Mouse (Mus musculus) myocyte (in vitro differentiated cells): Measurements from ENCODE around the gene Grm1. TPM values are rescaled to one million over a fixed set of nuclear protein-coding genes. Genes with fewer than 3 reads are reported as not detected.
A peak's percentile ranks its signal among the peaks of the same experiment; 100 is the strongest.

Source experiments
- H3K27me3 ChIP-seq: one replicate; pipeline ENCODE4 v1.6.1; 2011; ENCODE audit not compliant: control insufficient read depth, insufficient read depth, insufficient read length
- H3K36me3 ChIP-seq: one replicate; pipeline ENCODE4 v1.6.1; 2011; ENCODE audit not compliant: control insufficient read depth, insufficient read depth
- H3K4me2 ChIP-seq: one replicate; pipeline ENCODE4 v1.6.1; 2011; ENCODE audit warnings: low read depth, control low read depth
- H3K4me3 ChIP-seq: one replicate; pipeline ENCODE4 v1.5.1; 2011; ENCODE audit warnings: mild to moderate bottlenecking, control low read depth, moderate library complexity
- H3K79me2 ChIP-seq: one replicate; pipeline ENCODE4 v1.6.1; 2011; ENCODE audit not compliant: control insufficient read depth, insufficient read depth
- H3ac ChIP-seq: one replicate; pipeline ENCODE4 v1.6.1; 2011; ENCODE audit not compliant: control insufficient read depth, insufficient read length
- CEBPB ChIP-seq: IDR thresholded peaks from 2 replicates; pipeline ENCODE4 v1.6.1; 2011; ENCODE audit warnings: mild to moderate bottlenecking, moderate library complexity; ENCODE audit not compliant: poor library complexity, insufficient read depth, severe bottlenecking
- E2F4 ChIP-seq: IDR thresholded peaks from one replicate; pipeline ENCODE4 v1.6.1; 2011; ENCODE audit warnings: mild to moderate bottlenecking, control low read depth, moderate library complexity; ENCODE audit not compliant: insufficient read depth
- MAX ChIP-seq: IDR thresholded peaks from one replicate; pipeline ENCODE4 v1.6.1; 2011; ENCODE audit warnings: low read depth, mild to moderate bottlenecking, control low read depth
- MYOD1 ChIP-seq, 3 experiments: IDR thresholded peaks; one replicate each; pipeline ENCODE4 v1.6.1; 2011; ENCODE audit warnings: control low read depth in 2 of 3, low read depth in 2 of 3, mild to moderate bottlenecking in 2 of 3, moderate library complexity in 1 of 3; ENCODE audit not compliant: insufficient read length in 2 of 3, control insufficient read depth in 1 of 3
- MYOG ChIP-seq, 3 experiments: IDR thresholded peaks; one replicate each; pipeline ENCODE4 v1.6.1; 2011; ENCODE audit warnings: control low read depth in 2 of 3, low read depth in 2 of 3, mild to moderate bottlenecking in 2 of 3; ENCODE audit not compliant: insufficient read length in 2 of 3, control insufficient read depth in 1 of 3, insufficient read depth in 1 of 3
- POLR2A ChIP-seq: IDR thresholded peaks from one replicate; pipeline ENCODE4 v1.6.1; 2011; ENCODE audit warnings: low read depth, mild to moderate bottlenecking, control low read depth, moderate library complexity; ENCODE audit not compliant: insufficient read length
- POLR2AphosphoS2 ChIP-seq: IDR thresholded peaks from one replicate; pipeline ENCODE4 v1.6.1; 2011; ENCODE audit warnings: low read depth, control low read depth; ENCODE audit not compliant: insufficient read length
- REST ChIP-seq: IDR thresholded peaks from one replicate; pipeline ENCODE4 v1.6.1; 2011; ENCODE audit warnings: mild to moderate bottlenecking, control low read depth, moderate library complexity; ENCODE audit not compliant: insufficient read depth, insufficient read length
- SRF ChIP-seq: IDR thresholded peaks from one replicate; pipeline ENCODE4 v1.6.1; 2011; ENCODE audit warnings: low read depth; ENCODE audit not compliant: control insufficient read depth, insufficient read length
- TCF12 ChIP-seq: IDR thresholded peaks from one replicate; pipeline ENCODE4 v1.6.1; 2011; ENCODE audit warnings: mild to moderate bottlenecking, control low read depth; ENCODE audit not compliant: poor library complexity, insufficient read depth, severe bottlenecking
- TCF3 ChIP-seq: IDR thresholded peaks from one replicate; pipeline ENCODE4 v1.6.1; 2011; ENCODE audit warnings: low read depth, control low read depth; ENCODE audit not compliant: insufficient read length
- USF1 ChIP-seq: IDR thresholded peaks from one replicate; pipeline ENCODE4 v1.6.1; 2011; ENCODE audit warnings: low read depth, mild to moderate bottlenecking, control low read depth, moderate library complexity
- polyA plus RNA-seq: library from polyadenylated mRNA; unstranded; fragments of >200 nt; fragmentation: generic; extraction: Trizol; gene quantifications from one replicate; pipeline ENCODE4 v1.2.1, GENCODE M21; 2012; ENCODE audit warnings: missing spikeins

Grm1 gene
- polyA plus RNA-seq, 1 experiment: 0.01 TPM

- Histone ChIP-seq H3K36me3 (no peaks in the 10 kb centered on the region), H3ac (no peak overlapping the region), H3K79me2 (no peaks in the 10 kb centered on the region), H3K4me3 (no peak overlapping the region), H3K4me2 (peak overlapping the region; percentile 47), H3K27me3 (no peaks in the 10 kb centered on the region)
- TF ChIP-seq E2F4 (no peak), CEBPB (peak; percentile 82; the same call in 1 of the 2 replicates)
Measured at GRCm38 (mm10) chr10:10818061-10818460, 264.1 kb downstream of the Grm1 start.

DNA sequence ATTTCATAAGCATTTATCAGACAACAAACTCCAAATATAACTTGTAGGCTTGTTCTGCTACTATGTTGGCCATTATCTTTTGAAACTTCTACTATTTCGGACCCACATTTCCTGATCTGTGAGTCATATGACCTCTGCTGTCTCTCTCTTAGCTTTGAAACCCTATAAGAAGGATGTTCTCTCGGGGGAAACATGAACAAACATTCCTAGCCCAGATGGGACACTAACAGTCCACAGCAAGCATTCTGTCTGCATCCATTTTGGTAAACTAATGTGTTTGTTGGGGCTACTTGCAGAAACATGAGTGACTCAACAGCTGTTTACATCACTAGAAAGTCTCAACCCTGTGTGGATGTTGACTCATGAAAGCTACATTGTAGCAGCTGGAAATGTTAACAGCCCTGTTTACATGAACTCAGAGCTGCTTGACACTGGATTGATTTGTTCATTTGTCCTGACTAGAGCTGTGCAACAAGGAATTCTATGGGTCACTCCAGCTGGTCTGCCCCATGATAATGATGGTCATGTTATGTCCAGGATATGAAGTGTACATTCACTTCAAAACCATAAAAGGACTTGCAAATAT is 267.4 kb downstream of the Grm1 start:
- Histone ChIP-seq H3K4me3 (no peak overlapping the region), H3K4me2 (no peak overlapping the region), H3ac (no peak overlapping the region), H3K27me3 (no peaks in the 10 kb centered on the region), H3K79me2 (no peaks in the 10 kb centered on the region), H3K36me3 (no peaks in the 10 kb centered on the region)
- TF ChIP-seq USF1: peak; percentile 59
- TF ChIP-seq MYOG (IDR thresholded peaks at IDR 0.05; ENCODE audit: control insufficient read depth in 1 of 3, insufficient read depth in 1 of 3, insufficient read length in 2 of 3, low read depth in 2 of 3): no peak
- TF ChIP-seq POLR2A: no peak
- TF ChIP-seq MYOD1 (IDR thresholded peaks at IDR 0.05; ENCODE audit: control insufficient read depth in 1 of 3, insufficient read length in 2 of 3, low read depth in 2 of 3): peak; percentile 14 to 29 (median 28)
- TF ChIP-seq POLR2AphosphoS2: no peak
- no peak for TF ChIP-seq E2F4
- TF ChIP-seq SRF: no peak
- peak; percentile 23; the same call in 1 of the 2 replicates for TF ChIP-seq CEBPB
- TF ChIP-seq TCF12: no peak
- TF ChIP-seq REST: no peak
- no peak for TF ChIP-seq MAX
- no peak for TF ChIP-seq TCF3

DNA sequence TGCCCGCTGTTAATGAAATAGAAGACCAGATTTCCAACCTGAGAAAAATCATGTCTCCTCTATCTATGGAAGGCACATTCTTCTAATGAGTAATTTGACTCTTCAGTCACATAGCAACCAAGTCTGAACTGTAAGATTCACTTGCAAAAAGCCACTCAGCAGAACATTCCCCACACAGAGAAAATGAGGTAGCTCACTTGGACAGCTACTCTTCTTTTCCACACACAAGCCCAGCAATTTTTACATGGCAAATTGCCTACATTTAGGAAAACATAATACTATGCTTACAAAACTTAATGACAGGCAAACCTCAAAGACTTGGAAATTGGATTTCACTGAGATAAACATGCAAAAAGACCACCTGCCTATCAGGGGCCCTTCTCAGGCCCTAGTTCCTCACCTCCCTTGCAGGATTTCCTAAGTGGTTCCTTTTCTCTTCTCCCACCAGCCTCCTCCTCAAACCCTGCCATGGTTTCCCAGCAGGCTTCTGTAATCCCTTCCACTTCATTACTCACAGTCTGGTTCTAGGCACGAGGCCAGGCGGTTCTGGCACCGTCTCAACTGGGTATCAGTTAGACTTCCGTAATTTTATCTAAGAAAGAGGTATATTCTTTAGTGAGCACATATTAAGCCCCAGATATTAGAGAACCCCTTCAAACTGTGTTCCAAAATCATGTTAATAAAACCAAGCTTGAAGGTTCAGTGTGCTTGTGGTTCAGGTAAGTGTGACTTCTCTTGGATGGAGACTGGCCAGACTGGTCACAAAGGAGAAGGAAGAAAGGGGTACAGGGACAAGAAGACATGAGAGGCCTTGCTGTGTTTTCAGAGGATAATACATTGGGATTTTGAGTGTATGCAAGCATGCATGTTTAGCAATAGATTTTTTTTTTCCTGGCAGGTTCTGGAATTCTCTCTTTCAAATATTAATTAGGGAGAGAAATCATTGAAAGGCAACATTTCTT is 269.1 kb downstream of the Grm1 start:
- Histone ChIP-seq H3K27me3 (no peaks in the 10 kb centered on the region), H3K4me3 (no peak overlapping the region), H3ac (no peak overlapping the region), H3K4me2 (peak overlapping the region; percentile 39), H3K79me2 (no peaks in the 10 kb centered on the region), H3K36me3 (no peaks in the 10 kb centered on the region)
- TF ChIP-seq E2F4: no peak
- TF ChIP-seq MYOD1 (IDR thresholded peaks at IDR 0.05; ENCODE audit: control insufficient read depth in 1 of 3, insufficient read length in 2 of 3, low read depth in 2 of 3): no peak
- no peak for TF ChIP-seq USF1
- no peak for TF ChIP-seq CEBPB
- no peak for TF ChIP-seq TCF12
- no peak for TF ChIP-seq TCF3

DNA sequence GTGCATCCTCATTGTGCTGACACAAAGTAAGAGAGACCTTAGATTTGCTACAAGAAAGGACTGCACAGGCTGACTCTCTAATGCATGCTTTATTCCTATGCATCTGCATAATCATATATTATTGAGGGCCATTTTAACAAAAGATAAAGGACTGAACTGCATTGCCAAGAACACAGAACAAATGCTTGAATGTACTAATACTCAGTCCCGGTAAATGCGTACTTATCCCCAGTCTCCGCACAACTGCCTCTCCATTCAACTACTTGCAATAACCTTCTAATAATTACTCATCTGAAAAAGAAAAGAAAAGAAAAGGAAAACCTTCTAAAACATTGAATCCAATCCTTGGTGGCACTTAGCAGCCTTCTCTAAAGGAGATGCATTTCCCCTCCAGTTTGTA is 272.4 kb downstream of the Grm1 start:
- Histone ChIP-seq H3K4me3 (no peak overlapping the region), H3K27me3 (no peaks in the 10 kb centered on the region), H3K36me3 (no peaks in the 10 kb centered on the region), H3K79me2 (no peaks in the 10 kb centered on the region), H3K4me2 (no peak overlapping the region), H3ac (no peak overlapping the region)
- TF ChIP-seq TCF3 (no peak), CEBPB (no peak), POLR2AphosphoS2 (no peak), REST (no peak), MAX (no peak), SRF (no peak), E2F4 (no peak), USF1 (no peak), MYOG (IDR thresholded peaks at IDR 0.05; ENCODE audit: control insufficient read depth in 1 of 3, insufficient read depth in 1 of 3, insufficient read length in 2 of 3, low read depth in 2 of 3) (no peak), POLR2A (no peak), TCF12 (no peak), MYOD1 (IDR thresholded peaks at IDR 0.05; ENCODE audit: control insufficient read depth in 1 of 3, insufficient read length in 2 of 3, low read depth in 2 of 3) (no peak)

- no peak overlapping the region for H3K4me2 ChIP-seq
- no peak for TF ChIP-seq TCF12
- no peak for TF ChIP-seq POLR2A
- TF ChIP-seq MYOG (IDR thresholded peaks at IDR 0.05; ENCODE audit: control insufficient read depth in 1 of 3, insufficient read depth in 1 of 3, insufficient read length in 2 of 3, low read depth in 2 of 3): no peak
- TF ChIP-seq REST: no peak
- no peak for TF ChIP-seq TCF3
- no peak for TF ChIP-seq MAX
- TF ChIP-seq POLR2AphosphoS2: no peak
- no peak for TF ChIP-seq CEBPB
- no peak overlapping the region for H3ac ChIP-seq
- H3K4me3 ChIP-seq: no peak overlapping the region
- no peaks in the 10 kb centered on the region for H3K79me2 ChIP-seq
- H3K36me3 ChIP-seq: no peaks in the 10 kb centered on the region
- no peaks in the 10 kb centered on the region for H3K27me3 ChIP-seq
Measured at GRCm38 (mm10) chr10:10795321-10795720, 286.8 kb downstream of the Grm1 start.
